Mouse (Mus musculus) cerebral cortex, adult 2 months (tissue): ENCODE measurements around the gene Rps6ka2.

Experiments
- WGBS: fragments of 180-500 bp; shearing (Covaris S2); methylation state at CpG from one replicate; pipeline ENCODE4 v1.1.7; 2018; 5-methylcytosine and 5-hydroxymethylcytosine counted together

Gene Rps6ka2

DNA sequence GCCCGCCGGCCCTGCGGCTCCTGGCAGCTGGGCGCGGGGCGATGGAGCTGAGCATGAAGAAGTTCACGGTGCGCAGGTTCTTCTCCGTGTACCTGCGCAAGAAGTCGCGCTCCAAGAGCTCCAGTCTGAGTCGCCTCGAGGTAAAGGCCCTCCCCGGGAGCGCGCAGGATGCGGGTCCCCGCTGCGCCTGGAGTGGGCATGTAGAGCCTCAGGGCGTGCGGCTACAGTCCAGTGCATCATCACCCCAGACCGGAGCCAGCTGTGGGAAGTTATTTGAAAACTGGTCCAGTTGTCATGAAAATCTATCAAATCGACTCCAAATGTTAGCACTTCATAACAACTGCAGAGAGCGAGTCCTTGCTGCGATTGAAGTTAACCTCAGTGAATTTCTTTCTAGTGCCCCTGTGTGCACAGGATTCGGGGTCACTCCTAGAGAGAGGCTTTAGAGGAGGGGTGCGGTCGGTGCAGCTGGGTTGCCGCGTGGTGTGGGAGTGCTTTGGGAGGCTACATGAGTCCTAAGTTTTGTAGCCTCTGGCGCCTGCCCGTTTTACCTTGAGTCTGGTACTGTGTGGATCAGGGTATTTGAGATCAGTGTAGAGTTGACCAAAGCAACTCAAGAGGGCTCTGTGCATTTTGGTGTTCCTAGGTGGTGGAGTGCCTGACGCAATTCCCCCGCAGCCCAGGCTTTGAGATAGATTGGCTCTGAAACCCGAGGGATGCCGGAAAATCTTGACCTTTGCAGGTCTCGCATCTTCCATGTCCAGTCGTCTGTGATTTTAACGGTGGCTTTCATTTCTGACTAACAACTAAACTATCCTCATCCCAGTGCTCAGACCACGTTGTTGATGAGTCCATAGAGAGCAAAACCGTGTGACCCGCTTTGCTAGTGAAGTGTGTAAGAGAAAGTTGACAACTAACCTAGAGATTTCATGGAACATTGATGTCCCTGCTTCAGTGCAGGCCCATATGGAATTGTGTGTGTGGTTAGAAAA, 685 bp downstream of the Rps6ka2 start:
- WGBS = 5% methylated on average over 43 of the region's 43 CpGs

DNA sequence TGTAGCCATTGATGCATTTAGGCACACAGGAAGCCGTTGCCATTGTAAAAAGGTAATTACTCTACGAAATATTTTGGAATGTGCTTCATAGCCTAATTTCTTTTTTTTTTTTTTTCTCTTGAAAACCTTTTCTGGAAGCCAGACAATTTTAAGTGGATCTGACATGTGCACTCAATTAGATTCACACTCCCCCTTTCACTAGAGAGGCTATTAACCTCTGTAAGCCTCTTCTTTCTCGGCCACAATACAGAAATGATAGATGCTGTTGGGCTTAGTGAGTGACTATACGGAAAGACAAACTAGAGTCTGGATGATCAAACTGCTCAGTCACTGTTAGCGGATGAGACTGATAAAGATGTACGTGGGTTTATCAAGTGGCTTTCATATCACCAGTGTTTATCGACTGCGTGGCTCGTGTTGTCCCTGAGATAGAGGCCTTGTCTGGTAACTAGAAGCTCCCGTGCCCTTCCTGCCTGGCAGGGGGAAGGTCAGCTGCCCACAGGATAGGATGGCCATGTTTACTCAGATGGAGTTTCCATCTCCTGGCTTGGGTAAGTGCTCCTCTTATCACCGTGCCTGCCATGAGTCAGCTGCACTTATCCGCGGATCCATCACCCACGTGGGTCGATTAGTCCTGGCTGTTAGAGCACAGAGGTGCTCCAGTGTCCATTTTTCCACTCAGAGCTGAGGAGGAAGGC, 3.6 kb downstream of the Rps6ka2 start:
- 80% methylated on average over 15 of the region's 15 CpGs for WGBS

DNA sequence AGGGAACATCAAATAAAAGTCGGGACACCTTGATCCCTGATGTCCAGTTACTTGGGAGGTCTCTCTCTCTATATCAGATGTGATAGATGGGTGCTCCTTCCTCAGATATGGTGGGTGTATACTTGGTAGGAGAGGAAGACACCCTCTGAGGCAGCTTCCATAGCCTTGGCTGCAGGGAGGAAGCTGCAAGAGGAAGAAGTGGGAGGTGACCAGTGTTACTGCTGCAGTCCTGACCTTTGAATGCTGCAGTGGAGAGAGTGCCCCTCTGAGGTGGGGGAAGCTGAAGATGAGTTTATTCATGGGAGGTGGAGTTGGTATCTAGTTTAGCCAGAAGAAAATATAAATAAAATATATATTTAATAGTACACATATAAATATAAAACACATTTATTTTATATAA, 5.4 kb downstream of the Rps6ka2 start:
- 82% methylated on average over 1 of the region's 1 CpGs for WGBS

DNA sequence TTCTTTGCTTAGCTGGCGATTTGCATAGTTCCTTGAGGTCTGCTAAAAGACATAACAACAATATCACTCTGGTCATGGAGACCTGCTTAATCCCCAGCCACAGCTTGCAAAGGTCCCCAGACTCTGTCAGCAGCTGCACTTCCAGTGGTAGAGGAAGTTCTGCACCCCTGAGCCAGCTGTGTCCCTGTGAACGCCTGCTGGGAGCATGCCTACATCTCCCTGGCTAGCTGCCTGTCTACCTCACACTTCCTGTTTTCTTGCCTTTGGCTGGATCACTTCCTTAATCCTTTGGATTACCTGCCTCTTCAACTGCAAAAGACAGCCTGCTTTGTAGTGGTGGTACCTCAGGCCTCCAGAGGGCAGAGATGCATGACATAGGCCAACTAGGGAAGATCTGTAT, 6.5 kb downstream of the Rps6ka2 start:
- WGBS = 40% methylated on average over 2 of the region's 2 CpGs

DNA sequence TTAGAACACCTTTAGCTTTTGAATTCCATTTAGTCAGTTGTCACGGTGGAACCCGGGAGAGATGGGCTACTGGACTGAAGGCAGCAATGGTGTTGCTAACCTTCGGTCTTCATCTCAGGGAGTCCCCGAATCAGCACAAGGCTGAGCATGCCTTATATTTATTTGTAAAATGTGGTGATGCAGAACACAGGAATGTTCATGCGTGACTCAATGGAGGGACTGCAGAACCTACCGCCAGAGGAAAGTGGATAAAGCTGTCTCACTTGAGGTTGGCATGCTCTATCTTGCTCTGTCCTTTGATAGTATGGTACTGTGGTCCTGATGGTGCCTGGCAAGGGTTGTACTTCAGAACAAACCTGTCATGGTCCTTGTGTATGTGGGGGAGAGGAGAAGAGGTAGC, 8.3 kb downstream of the Rps6ka2 start:
- WGBS = 94% methylated on average over 6 of the region's 6 CpGs

DNA sequence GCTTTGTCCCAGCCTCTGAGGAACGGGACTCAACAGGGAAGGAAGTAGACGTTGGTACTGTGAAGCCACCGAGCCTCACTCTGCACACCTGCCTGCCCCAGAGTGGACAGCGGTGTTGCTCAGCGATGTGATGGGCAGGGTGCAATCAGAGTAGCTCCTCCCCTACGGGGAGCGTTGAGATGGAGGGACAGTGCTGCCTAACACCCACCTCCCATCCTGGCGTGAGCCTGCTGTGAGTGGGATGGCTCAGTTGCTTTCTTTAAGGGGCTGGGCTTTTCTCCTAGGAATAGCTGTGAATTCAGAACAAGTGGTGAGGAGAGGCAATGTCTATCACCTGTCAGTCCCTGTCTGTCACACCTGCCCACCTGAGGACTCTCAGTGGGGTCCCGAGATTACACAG, 12.3 kb downstream of the Rps6ka2 start:
- 52% methylated on average over 9 of the region's 9 CpGs for WGBS

DNA sequence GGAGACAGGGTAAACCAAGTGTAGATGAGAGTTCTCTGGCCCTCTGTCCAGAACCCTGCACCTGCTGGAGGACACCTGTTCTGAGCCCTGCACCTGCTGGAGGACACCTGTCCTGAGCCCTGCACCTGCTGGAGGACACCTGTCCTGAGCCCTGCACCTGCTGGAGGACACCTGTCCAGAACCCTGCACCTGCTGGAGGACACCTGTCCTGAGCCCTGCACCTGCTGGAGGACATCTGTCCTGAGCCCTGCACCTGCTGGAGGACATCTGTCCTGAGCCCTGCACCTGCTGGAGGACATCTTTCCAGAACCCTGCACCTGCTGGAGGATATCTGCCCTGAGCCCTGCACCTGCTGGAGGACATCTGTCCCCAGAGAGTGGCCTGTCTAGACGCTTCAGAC, 17.1 kb downstream of the Rps6ka2 start:
- WGBS = 60% methylated on average over 1 of the region's 1 CpGs

DNA sequence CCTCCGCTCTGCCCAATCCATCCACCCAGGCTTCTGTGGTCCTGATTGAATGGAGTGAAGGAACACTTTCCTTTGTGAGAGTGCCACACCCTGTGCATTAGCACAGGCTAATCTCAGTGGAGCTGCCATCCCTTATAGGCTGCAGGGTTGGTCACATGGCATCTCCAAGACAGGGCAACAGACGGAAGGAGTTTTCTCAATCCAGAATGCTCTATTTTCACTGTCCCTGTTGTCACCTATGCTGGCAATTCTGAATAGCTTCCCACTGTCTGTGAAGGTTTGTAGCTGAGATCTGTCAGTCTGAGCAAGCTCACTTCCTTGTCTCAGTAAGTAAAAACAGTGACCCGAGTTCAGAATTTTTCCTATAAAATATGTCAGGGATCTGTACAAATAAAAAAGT, 19.5 kb downstream of the Rps6ka2 start:
- WGBS = 63% methylated on average over 3 of the region's 3 CpGs

DNA sequence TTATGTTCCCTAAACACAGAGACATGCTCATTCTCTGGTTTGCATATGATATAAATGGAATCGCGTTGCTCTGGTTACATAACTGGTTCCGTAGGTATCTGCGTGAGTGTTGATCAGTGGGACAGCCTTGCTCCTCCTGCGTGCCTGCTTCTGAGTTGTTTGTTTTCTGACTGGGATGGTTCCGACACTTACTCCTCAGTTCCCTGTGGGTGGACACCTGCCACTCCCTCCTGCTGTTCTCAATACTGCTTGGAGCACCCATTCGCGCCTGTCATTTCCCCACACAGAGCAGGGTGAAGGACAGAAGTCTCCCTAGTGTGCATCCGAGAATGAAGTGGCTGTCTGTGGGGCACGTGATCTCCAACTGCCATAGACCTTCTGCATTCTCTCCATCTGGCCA, 20.1 kb downstream of the Rps6ka2 start:
- WGBS = 48% methylated on average over 10 of the region's 10 CpGs

DNA sequence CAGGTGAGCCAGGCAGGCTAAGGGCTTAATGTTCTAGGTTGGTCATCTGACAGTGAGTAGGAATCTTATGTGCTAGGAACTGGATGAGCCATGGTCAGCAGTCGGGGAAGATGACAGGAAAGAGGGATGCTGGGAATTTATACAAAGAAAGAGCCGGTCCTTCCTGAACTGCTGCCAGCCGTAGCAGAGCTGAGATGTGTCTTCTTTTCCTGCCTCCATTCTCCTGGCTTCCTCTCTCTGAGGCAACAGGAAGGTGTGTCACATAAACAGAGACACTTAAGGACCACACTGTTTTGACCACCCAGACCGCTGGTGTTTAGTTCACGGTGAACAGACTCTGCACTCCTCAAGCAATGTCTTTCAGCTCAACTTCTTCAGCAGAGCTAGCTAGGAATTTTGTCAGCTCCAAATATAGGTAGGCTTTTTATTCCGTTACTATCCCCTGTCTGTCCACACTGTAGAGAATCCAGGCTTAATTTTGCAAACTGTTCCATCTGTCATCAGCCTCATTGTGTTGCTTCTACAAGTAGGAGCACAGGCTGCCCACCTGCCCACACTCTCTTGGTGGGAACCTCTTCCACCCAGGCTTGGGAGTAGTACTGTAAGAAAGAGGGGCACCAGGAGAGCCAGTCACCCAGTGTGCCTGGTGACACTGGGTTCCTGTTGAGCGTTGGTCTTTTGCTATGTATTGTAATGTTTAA, 24.4 kb downstream of the Rps6ka2 start:
- WGBS = 46% methylated on average over 7 of the region's 7 CpGs

DNA sequence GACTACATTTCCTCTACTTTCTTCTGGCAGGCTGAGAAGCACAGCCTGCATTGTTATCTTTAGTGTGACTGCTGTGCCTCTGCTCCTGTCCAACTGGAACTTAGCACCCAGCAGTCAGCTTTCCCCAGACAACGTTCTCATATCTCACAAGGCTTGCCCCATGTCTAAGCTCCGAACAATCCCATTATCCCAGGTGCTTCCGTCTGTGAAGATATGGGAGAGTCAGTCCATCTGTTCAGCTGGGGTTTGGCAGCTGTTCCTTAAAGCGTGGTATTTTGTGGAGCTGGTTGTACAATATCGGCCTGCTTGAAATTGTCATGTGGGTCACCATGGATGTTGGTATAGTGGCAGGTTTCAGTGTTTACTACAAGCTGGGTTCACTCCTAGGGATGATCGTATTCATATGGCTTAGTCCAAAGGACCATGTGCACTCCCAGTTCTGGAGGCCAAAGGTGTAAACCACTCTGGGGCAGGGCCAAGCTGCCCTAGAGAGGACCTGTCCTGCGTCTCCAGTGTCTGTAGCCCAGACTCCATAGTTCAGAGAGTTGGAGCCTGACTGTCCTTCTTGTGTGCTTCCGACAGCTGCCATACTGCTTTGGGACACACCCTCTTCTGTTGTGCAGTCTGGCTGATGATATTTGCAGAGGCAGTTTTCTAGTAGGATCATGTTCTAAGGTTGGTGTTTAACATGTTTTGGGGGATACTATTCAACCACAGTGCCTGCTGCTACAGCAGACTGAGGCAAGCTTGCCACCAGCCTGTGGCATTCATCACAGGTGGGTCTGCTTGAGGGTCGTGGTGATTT, 27.4 kb downstream of the Rps6ka2 start:
- 65% methylated on average over 9 of the region's 9 CpGs for WGBS

DNA sequence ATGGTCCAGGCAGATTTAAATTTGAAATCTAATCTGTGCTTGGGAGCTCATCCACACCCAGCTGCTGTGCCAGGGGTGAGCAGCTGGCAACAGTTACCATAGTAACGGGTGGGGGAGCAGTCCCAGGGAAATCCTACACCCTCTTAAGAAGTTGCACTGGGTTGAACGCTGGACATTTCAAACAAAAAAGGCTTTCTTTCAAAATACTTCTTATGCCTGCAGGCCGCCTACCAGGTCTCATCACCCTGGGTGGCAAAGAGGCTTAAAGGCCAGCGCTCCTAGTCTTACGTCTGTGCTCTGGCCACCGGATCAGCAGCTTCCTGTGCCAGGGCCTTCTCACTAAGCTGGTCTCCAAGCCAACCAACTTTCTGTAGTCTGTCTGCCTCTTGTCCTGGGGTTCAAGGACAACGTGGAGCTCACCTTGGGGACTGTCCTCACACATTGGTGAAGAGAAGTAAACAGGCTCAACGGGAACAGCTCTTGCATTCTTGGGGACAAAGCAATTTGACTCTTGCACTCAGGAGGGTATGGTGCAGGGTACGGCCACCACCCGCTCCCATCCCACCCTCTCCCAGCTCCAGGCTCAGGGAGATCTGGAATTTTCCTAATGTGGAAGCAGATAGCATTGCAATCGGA, 35.0 kb downstream of the Rps6ka2 start:
- WGBS = 63% methylated on average over 11 of the region's 11 CpGs

DNA sequence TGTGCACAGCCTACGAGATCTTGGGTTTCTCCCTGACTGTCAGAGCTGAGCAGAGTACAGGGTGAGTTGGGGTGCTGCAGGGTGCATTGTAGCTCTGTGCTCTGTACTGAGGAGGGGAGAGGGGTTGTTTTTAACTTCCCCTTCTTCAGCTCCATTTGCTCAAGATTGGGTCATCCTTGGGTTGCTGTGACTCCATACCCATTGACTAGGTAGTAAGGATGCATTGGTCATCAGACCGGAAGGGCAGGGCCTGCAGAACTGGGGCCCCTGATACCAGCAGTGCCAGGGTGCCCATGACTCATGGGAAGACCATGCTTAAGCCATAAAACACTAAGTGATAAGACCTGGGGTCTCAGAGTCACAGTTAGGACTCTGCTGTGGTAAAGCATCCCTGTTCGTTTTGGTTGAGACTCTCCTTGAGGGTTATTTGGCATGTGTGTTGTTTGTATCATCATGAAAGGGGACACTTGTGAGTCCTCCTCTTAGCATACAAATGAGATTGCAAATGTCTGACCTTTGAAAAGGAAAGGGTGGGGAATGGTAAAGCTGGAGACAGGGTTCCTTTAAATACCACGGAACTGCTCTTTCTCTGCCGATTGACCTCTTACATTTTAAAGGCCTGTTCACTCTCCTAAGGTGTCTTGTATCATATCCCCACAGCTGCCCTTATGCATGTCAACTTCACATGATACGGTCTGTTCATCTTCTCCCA, 36.7 kb downstream of the Rps6ka2 start:
- whole genome bisulfite sequencing = 77% methylated on average over 6 of the region's 6 CpGs

DNA sequence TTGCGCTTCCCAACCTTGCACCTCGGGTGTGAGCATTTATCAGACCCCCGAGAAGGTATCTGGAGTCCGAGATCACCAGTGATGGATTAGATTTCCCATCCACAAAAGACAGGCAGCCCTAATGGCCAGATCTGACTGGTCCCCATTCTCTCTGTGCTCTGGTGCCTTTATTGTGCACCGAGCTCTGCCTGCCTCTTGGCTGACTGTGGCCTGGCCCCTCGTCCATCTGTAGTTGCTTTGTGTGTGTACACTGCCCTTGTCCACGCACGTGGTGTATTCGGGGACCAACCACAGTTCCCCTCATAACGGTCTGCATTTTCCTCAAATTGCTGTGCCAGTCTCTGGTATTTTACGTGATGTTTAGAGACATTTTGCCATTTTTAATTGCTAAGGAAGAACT, 40.7 kb downstream of the Rps6ka2 start:
- WGBS = 66% methylated on average over 11 of the region's 11 CpGs

DNA sequence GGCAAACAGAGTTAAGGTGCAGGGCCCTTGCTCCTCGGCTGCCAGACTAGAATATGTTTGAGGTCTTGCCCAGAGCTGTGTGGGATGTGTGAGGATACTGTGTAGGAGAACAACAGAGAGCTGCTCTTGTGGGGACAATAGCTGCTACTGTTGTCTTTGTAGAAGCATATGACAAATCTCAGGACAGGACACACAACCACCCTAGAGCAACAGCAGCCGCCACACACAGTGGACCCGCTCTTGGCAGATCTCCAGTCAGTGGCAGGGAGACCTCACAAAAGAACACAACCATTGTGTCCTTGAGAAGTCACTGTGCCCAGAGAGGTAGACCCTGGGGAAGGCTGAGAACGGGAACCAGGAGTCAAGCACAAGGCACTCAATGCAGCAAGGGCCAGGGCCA, 42.0 kb downstream of the Rps6ka2 start:
- 53% methylated on average over 4 of the region's 4 CpGs for WGBS

DNA sequence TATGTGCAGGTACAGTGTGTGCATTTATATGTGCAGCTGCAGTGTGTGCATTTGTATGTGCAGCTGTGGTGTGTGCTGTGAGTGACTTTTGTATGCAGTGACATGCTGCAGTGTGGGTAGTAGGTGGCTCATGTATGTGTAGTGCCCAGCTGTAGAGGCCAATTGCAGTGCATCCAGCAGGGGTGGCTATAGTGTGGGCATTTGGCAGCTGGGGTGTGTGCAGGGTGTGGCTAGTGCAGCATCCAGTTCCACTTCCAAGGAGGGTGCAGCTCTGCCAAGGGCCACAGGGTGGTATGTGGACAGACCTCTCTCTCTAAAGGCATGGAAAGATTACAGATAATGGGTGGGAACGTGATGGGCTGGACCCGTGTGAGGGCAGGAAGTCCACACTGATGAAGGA, 43.3 kb downstream of the Rps6ka2 start:
- 77% methylated on average over 2 of the region's 2 CpGs for WGBS

DNA sequence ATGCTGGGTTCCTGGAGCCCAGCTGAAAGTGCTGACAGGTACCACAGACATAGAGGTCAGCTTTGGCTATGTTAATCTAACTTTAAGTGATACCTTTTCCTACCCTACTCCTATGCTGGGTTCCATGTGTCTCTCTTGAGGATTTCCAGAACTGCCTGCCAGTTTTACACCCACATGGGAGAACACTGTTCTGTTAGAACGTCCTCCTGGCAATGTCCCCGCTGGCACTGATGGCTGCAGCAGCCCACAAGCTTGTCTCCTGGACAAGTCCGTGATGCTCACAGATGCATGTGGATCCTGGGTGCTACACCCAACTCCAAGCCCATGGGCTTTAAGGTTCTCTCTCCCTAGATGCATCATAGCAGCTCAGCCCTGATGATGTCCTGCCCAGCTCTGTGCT, 44.1 kb downstream of the Rps6ka2 start:
- WGBS = 42% methylated on average over 3 of the region's 3 CpGs

DNA sequence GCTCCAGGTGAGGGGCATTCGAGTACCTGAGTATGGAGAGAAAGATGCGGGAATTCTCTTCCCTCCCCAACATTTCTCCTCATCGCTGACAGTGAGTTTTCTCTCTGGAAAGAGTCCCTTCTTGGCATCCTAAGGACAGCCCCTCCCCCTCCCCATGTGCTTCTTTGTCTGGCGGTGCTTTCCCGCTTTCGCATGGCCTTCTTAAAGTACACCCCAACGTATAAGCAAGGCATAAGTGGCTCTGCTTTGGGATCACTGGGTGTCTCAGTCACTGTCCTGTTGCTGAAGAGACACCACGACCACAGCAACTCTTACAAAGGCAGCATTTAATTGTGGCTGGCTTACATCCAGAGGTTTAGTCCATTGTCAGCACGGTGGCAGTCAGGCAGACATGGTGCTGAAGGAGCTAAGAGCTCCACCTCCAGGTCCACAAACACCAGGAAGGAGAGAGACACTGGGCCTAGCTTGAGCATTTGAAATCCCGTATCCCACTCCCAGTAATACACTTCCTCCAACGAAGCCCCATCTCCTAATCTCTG, 47.9 kb downstream of the Rps6ka2 start:
- WGBS = 46% methylated on average over 11 of the region's 11 CpGs

DNA sequence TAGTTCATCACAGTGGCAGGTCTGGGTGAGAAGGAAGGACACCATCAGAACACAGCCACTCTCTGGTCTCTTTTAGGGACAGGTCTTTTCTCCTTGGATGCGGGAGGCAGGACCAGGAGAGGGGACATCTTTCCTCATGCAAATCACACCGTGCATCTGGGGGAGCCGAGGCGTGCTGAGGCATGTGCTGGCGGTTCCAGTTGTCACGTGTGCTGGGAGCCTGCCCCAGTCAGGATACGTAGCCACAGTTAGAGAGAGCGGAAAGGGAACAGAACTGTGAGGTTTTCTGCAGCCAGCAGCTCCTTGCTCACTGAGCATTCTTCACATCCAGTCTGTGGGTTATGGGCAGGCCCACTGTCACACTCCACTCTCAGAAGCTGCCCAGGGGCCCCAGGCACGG, 48.5 kb downstream of the Rps6ka2 start:
- WGBS = 52% methylated on average over 9 of the region's 9 CpGs

DNA sequence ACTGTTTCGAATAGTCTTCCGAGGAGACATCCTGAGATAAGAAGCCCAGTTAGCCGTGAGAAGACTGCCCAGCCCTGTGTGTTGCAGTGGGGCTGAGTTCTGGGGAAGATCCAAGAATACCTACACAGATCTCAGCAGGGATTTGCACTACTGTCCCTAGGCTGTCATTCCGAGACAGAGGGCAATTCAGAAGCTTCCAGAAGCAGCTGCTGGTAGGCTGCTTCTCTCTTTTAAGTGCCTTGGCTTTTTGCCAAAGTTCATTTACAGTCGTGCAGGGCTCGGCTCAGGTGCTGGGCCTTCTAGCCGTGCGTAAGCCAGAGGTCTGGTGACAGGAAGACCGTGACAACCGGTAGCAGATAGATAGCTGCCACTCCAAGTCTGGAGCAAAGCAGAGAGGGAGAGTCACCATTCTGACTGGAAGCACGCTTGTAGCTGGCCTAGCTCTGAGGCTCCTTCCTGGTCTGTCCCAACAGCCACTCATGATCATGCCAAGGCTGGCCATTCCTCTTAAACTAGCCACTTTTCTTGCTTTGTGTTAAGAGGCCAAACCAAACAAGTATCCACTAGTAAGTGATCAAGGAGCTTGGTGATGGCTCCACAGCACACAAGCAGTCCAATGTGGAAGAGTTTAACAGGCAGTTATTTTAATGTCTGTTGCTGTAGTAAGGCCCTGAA, 49.3 kb downstream of the Rps6ka2 start:
- 48% methylated on average over 11 of the region's 11 CpGs for WGBS
